ENCODE assay signal across 10 mouse cellular contexts in genomic region chr2:167292151-167292591, GRCm38 (mm10). TPM values are rescaled to one million over a fixed set of nuclear protein-coding genes. Genes with fewer than 3 reads are reported as not detected.
DNase-seq lines count a peak whose midpoint lies in the region; ATAC-seq and TF ChIP-seq lines count a peak whose summit lies in the region.
"Had no signal": no experiment of that assay in that cellular context is flagged by ENCODE, and none has a peak within 500 bp of the region (broad histone marks: within the 10 kb centered on the region; RNA-seq: fewer than 3 reads in every experiment).

No protein-coding gene starts in this region.

- H3K4me3 ChIP-seq in kidney, adult 2 months (ENCODE audit: insufficient read depth, low read depth, low read length), result no peak overlapping the region
- no peak overlapping the region for H3K4me3 ChIP-seq in kidney, embryonic 16.5 days (ENCODE audit: low read length)
- no peak overlapping the region for H3K4me3 ChIP-seq in limb, embryonic 13.5 days
- no peak overlapping the region for H3K4me3 ChIP-seq in hindbrain, embryonic 14.5 days (replicated peaks; ENCODE audit: low read length)

- no peaks in the 10 kb centered on the region for H3K4me1 ChIP-seq in kidney, adult 2 months (ENCODE audit: control insufficient read depth, insufficient read depth, low read length)
- H3K4me1 ChIP-seq in kidney, embryonic 16.5 days (ENCODE audit: insufficient read depth, low read length), result peaks cover 8% of the 10 kb centered on the region; the same call in 1 of the 2 replicates
- peaks cover 8% of the 10 kb centered on the region; the same call in 1 of the 2 replicates for H3K4me1 ChIP-seq in limb, embryonic 13.5 days
- H3K4me1 ChIP-seq in hindbrain, embryonic 14.5 days (replicated peaks; ENCODE audit: control insufficient read depth, insufficient read depth, low read length), result no peaks in the 10 kb centered on the region

- no peaks in the 10 kb centered on the region for H3K9me3 ChIP-seq in kidney, embryonic 16.5 days (ENCODE audit: low read length)
- no peaks in the 10 kb centered on the region for H3K9me3 ChIP-seq in limb, embryonic 13.5 days
- H3K9me3 ChIP-seq in hindbrain, embryonic 14.5 days (ENCODE audit: control insufficient read depth, low read length), result no peaks in the 10 kb centered on the region

- WGBS in kidney, adult 2 months, result 57% methylated on average over 4 of the region's 4 CpGs
- 67% methylated on average over 4 of the region's 4 CpGs for WGBS in kidney, embryonic 16.5 days
- 63% methylated on average over 4 of the region's 4 CpGs for WGBS in limb, embryonic 13.5 days
- 79% methylated on average over 4 of the region's 4 CpGs for WGBS in hindbrain, embryonic 14.5 days

- H3K36me3 ChIP-seq in kidney, adult 2 months (ENCODE audit: control insufficient read depth, insufficient read depth, low read length), result no peaks in the 10 kb centered on the region
- no peaks in the 10 kb centered on the region for H3K36me3 ChIP-seq in kidney, embryonic 16.5 days (ENCODE audit: insufficient read depth, low read length)
- no peaks in the 10 kb centered on the region for H3K36me3 ChIP-seq in limb, embryonic 13.5 days
- H3K36me3 ChIP-seq in hindbrain, embryonic 14.5 days (replicated peaks; ENCODE audit: control insufficient read depth, insufficient read depth), result no peaks in the 10 kb centered on the region

- no peak overlapping the region for H3K4me2 ChIP-seq in kidney, embryonic 16.5 days (replicated peaks; ENCODE audit: low read depth, low read length)
- H3K4me2 ChIP-seq in limb, embryonic 13.5 days (replicated peaks), result no peak overlapping the region
- no peak overlapping the region for H3K4me2 ChIP-seq in hindbrain, embryonic 14.5 days (replicated peaks)

- ATAC-seq in kidney, embryonic 16.5 days (ENCODE audit: low FRiP score, low TSS enrichment), result no peak
- ATAC-seq in limb, embryonic 13.5 days (ENCODE audit: low FRiP score, low read depth), result peak; percentile 66; the same call in 1 of the 2 replicates
- ATAC-seq in hindbrain, embryonic 14.5 days (ENCODE audit: low FRiP score), result no peak
- ATAC-seq: Patski had no signal

- no peak for TF ChIP-seq POLR2A in kidney, adult 2 months (IDR thresholded peaks at IDR 0.05; ENCODE audit: low read depth, low read length)

- peak; percentile 52 for DNase-seq in kidney, adult 2 months
- DNase-seq in adrenal gland, postnatal 10 days, result peak; percentile 47
- DNase-seq in gastrocnemius, postnatal 25 days, result peak; percentile 18
- DNase-seq in neural tube, embryonic 10.5 days (ENCODE audit: extremely low spot score, low spot score), result no peak
- DNase-seq in urinary bladder, postnatal 36 days (ENCODE audit: low spot score in 2 of 2), result no peak
- no peak for DNase-seq in hindbrain, embryonic 14.5 days (ENCODE audit: low spot score)

- H3K27ac ChIP-seq in kidney, adult 2 months (ENCODE audit: insufficient read depth, low read depth, low read length), result no peak overlapping the region
- no peak overlapping the region for H3K27ac ChIP-seq in kidney, embryonic 16.5 days (ENCODE audit: low read length)
- H3K27ac ChIP-seq in limb, embryonic 13.5 days, result no peak overlapping the region
- no peak overlapping the region for H3K27ac ChIP-seq in hindbrain, embryonic 14.5 days

- H3K9ac ChIP-seq in kidney, embryonic 16.5 days (replicated peaks; ENCODE audit: low read length), result no peak overlapping the region
- H3K9ac ChIP-seq in limb, embryonic 13.5 days, result no peak overlapping the region
- no peak overlapping the region for H3K9ac ChIP-seq in hindbrain, embryonic 14.5 days

- H3K27me3 ChIP-seq in kidney, adult 2 months (replicated peaks; ENCODE audit: control insufficient read depth, insufficient read depth, low read length), result no peaks in the 10 kb centered on the region
- H3K27me3 ChIP-seq in kidney, embryonic 16.5 days (ENCODE audit: insufficient read depth, low read length), result no peaks in the 10 kb centered on the region
- H3K27me3 ChIP-seq in limb, embryonic 13.5 days, result no peaks in the 10 kb centered on the region
- H3K27me3 ChIP-seq in hindbrain, embryonic 14.5 days (ENCODE audit: control insufficient read depth, insufficient read depth, low read length), result no peaks in the 10 kb centered on the region
- H3K27me3 ChIP-seq: Patski had no signal

- no peak for TF ChIP-seq CTCF in kidney, adult 2 months (conservative IDR thresholded peaks at IDR 0.05; ENCODE audit: insufficient read depth, insufficient read length, low read depth, low read length)

RNA-seq across cellular contexts. Expression of gene Ptgis, which starts 51.8 kb away (rescaled TPM):
- 8.3 and 11.2 TPM in 2 replicates for polyA plus RNA-seq in kidney, adult 2 months (2012; rRNA removed)
- polyA plus RNA-seq in kidney, embryonic 16.5 days (2015; fragmentation: Nextera tagmentation; extraction: Ambion mirVana), result 18.4 and 20.6 TPM in 2 replicates
- 10 to 100 TPM; 18.7 to 23.3 TPM for total RNA-seq in adrenal gland, postnatal 10 days (2021)
- total RNA-seq in gastrocnemius, postnatal 25 days (2021), result 1 to 10 TPM; 4.2 to 5.5 TPM
- 27.2 and 30.5 TPM in 2 replicates for polyA plus RNA-seq in limb, embryonic 13.5 days (2015; fragmentation: Nextera tagmentation; extraction: Ambion mirVana)
- polyA plus RNA-seq in hindbrain, embryonic 14.5 days (2014; fragmentation: Nextera tagmentation; extraction: Ambion mirVana), result 3.8 and 4.9 TPM in 2 replicates
- total RNA-seq: neutrophil, adult 5-6 weeks had no signal

RNA-seq across cellular contexts. Expression of gene B4galt5, which starts 56.8 kb away (rescaled TPM):
- polyA plus RNA-seq in kidney, adult 2 months (2012; rRNA removed), result 51.5 and 54.2 TPM in 2 replicates
- polyA plus RNA-seq in kidney, embryonic 16.5 days (2015; fragmentation: Nextera tagmentation; extraction: Ambion mirVana), result 8.9 and 9.4 TPM in 2 replicates
- total RNA-seq in adrenal gland, postnatal 10 days (2021), result 10 to 100 TPM; 55.5 to 76.9 TPM
- total RNA-seq in gastrocnemius, postnatal 25 days (2021), result 1 to 10 TPM; 9.8 to 10.0 TPM
- 10.1 and 13.9 TPM in 2 replicates for polyA plus RNA-seq in limb, embryonic 13.5 days (2015; fragmentation: Nextera tagmentation; extraction: Ambion mirVana)
- 24.7 and 33.3 TPM in 2 replicates for polyA plus RNA-seq in hindbrain, embryonic 14.5 days (2014; fragmentation: Nextera tagmentation; extraction: Ambion mirVana)

Comparison
In these comparisons a context has a peak if more than half of its experiments do, and no peak if none do; other contexts are left out.
1. DNase-seq: peak in kidney, adult 2 months (single experiment), adrenal gland, postnatal 10 days (single experiment) and gastrocnemius, postnatal 25 days (single experiment); none in neural tube, embryonic 10.5 days (single experiment), urinary bladder, postnatal 36 days (0 of 2) and hindbrain, embryonic 14.5 days (single experiment).